Mouse (Mus musculus) heart, adult 18-20 months (tissue): ENCODE measurements around the gene Paxip1. TPM values are rescaled to one million over a fixed set of nuclear protein-coding genes. Genes with fewer than 3 reads are reported as not detected.

Source experiments
- DNase-seq, 2 experiments: peaks; one replicate each; pipeline ENCODE4 v3.0.0; 2021 to 2022; ENCODE audit warnings: mixed read lengths in 1 of 2
- long read RNA-seq, 2 experiments: library from polyadenylated mRNA; stranded (forward); transcript quantifications; one replicate each; pipeline ENCODE4 v2.0.0; 2021
- total RNA-seq, 2 experiments: library from RNA; stranded (reverse); gene quantifications; 2 replicates each; pipeline ENCODE4 v1.2.3; 2021

Paxip1 gene
- total RNA-seq: 10 to 100 TPM; 13.6 to 16.1 TPM
- long read RNA-seq, experiment 1, full-length matches to known transcripts: 5 of 9 reads
- long read RNA-seq, experiment 1, partial matches to known transcripts: 3 of 9 reads
- long read RNA-seq, experiment 1, other reads (novel, unspliced or antisense): 1 of 9 reads
- long read RNA-seq, experiment 2, partial matches to known transcripts: 2 of 3 reads
- long read RNA-seq, experiment 2, other reads (novel, unspliced or antisense): 1 of 3 reads

DNA sequence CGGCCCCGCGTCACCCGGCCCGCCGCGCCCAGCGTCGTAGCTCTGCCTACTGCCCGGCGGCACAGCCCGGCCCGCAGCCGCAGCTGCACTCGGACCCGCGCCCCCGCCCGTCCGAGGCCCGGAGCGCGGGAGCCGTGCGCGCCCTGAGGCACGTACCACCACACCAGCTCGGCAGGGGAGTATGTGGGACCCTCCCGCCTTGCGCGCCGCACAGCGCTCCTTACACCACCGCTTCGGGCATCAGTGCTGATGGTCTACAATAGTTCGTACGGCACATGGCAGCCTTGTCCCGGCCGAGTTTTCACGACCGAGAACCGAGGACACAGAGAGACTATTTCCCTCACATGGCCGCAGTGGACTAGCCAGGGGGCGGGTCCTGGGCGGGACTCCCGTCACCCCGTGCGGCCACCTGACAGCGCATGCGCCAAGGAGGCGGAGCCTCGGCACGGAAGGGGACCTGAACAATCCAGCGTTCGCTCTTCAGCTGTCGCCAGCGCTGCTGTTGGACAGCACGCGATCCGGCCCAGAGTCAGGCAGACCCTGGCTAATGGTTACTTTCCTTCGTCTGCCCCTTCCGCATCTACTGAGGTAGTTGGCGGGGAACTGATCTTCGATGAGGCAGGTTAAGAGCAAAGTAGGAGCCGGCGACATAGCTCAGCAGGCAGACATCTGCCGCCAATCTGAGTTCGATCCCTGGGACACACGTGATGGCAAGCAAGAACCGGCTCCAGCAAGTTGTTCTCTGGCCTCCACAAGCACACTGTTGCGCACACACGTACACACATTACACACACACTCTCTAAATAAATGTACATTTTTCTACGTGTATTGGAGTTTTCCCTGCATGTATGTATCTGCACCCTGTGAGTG lies at the start of gene Paxip1:
Paxip1 (minus strand) TSS at position 389 of the 870 bp plus-strand sequence.
- peak; percentile 96 to 98 for DNase-seq

DNA sequence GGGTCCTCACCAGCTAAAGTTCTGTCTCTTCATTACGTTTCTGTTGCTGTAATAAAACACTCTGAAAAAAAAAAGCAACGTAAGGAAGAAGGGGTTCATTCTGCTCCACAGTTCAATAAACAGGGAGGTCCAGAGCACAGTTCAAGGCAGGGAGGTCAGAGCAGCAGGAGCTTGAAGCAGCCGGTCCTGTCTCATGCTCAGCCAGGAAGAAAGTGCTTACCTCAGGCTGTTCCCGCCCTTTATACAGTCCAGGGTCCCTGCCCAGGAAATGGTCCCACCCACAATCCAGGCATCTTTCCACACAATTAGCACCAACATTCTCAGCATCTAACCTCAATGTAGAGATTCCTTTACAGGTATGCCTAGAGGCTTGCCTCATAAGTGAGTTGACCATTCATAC lies 46.6 kb upstream of the Paxip1 start:
- no peak for DNase-seq

DNA sequence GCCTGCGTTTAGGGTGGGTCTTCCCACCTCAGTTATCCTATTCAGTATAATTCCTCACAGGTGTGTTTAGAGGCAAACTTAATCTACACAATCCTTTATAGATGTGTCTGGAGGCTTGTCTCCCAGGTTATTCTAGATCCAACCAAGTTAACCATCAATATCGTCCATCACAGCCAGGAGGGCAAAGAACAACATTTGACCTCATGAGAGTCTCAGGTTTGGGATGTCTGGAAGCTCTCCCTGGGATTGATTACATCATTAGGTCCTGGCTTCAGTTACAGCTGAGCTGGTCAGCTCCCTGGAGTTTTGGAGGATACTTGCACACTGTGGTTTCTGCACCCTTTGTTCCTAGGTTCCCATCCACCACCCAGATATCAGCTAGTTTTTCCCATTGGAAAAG lies 43.6 kb upstream of the Paxip1 start:
- DNase-seq: no peak

DNA sequence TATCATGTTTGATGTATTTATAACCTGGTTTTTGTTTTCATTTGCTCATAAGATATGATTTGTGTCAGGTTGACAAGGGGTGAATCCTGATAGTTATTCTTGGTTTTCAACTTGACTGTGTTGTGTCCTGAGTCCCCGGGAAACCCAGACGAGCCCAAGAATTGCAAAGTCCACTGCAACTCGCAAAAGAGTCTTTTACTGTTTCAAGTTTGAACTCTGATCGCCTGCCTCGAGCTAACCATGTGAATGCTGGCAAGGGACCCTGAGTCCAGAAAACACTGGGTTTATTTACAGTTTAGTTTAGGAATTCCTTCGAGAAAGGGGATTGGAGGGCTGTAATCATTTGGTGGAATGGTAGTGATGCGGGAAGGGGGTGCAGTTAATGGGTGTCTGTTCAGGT lies 36.5 kb upstream of the Paxip1 start:
- DNase-seq: no peak

DNA sequence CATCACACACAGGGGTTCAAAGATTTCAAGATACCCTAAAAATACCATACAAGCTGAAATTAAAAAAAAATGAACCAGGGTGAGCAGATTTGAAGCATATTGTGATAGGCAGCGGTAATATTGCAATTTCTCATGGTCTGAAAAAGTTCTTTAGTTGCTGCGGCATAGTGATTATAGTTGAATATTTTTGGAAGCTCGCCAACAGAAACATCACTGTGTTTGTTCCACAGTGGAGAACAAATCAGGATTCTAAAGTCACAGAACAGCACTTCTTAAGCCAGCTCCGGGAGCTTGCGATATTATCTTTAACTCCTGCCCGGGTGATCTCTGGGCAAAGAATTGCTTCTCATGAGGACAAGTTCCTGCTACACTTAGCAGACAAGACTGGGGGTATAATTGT lies 29.7 kb upstream of the Paxip1 start:
- DNase-seq: no peak

DNA sequence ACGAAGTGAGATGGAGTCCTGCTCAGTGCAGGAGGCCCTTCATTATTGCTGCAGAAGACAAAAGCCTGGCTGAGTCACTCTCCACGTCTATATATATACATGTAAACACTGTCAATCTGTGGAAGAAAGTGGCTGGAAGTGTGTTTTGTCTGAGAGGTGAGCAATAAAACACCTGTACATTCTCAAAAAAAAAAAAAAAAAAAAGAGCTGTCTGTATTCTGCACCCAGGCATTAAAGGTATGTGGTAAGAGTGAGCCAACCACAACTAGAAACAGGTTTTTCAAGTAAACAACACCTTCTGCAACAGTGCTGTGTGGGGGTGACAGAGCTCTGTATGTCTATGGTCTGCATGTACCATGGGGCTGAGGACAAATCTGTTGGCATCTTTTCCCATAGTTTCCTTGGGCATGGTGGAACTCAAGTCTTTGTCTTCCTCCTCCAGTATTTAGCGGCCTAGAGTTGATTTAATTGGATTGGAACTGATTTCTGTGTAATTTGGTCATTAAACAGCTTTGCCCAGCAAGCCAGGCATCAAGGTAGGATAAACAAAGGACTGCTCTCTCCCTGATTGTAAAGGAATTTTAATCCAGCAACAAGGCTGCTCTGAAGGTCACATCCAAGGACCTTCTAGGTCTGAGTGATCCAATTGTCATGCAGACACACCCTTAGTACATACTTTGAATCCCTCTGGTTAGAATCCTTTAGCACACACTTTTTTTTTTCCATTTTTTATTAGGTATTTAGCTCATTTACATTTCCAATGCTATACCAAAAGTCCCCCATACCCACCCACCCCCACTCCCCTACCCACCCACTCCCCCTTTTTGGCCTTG lies 27.6 kb upstream of the Paxip1 start:
- no peak for DNase-seq

- DNase-seq: no peak
Observed at GRCm38 (mm10) chr5:27814282-27814681, 22.8 kb upstream of the Paxip1 start.

DNA sequence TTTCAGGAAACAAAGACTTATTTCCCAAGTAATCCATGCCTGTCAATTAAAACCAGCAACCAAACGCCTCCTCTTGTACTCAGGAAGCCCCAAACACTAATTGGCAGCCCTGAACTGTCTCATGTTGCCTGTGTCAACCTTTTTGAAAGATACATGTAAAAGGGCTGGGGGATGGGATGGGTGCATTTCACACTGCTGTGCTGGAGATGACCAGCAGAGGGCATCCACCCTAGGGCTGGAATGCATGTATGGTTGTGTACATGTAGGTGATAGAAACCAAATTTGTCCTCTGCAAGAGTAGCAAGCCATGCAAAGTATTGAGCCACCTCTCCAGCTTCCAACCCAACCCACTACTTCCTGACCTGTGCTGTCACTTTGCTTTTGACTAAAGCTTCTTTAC lies 2.4 kb upstream of the Paxip1 start:
- peak; percentile 65 to 84 for DNase-seq

- no peak for DNase-seq
Observed at GRCm38 (mm10) chr5:27792531-27793205, 1.2 kb upstream of the Paxip1 start.

- DNase-seq: no peak
Observed at GRCm38 (mm10) chr5:27792173-27792470, 631 bp upstream of the Paxip1 start.

- DNase-seq: peak; percentile 82 to 86
Observed at GRCm38 (mm10) chr5:27790910-27791288, 592 bp downstream of the Paxip1 start.

- peak in 1 of 2 experiments; percentile 23 for DNase-seq
Observed at GRCm38 (mm10) chr5:27790086-27790909, 1.2 kb downstream of the Paxip1 start.

- no peak for DNase-seq
Observed at GRCm38 (mm10) chr5:27789586-27789985, 1.9 kb downstream of the Paxip1 start.

DNA sequence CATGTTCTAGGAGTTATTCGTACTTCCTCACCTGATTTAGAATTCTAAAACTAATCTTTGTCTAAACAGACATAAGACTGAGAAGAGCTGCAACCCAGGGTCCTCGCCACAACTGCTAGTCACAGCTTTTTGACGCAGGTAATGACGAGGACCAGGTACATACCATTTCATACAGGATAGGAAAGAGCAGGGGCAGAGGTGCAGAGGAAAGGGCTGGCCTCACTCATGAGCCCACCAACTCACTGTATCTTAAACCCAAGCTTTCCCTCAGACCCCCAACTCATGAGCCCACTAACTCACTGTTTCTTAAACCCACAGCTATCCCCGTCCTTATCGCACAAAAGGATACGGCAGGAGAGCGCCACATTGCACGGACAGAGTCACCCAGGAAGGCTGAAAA lies 8.1 kb downstream of the Paxip1 start:
- DNase-seq: no peak

- DNase-seq: no peak
Observed at GRCm38 (mm10) chr5:27767948-27768347, 23.5 kb downstream of the Paxip1 start.

GRCm38 (mm10) chr5:27765780-27766179 lies 25.7 kb downstream of the Paxip1 start:
- no peak for DNase-seq

- no peak for DNase-seq
Observed at GRCm38 (mm10) chr5:27744944-27745343, 46.5 kb downstream of the Paxip1 start.

DNA sequence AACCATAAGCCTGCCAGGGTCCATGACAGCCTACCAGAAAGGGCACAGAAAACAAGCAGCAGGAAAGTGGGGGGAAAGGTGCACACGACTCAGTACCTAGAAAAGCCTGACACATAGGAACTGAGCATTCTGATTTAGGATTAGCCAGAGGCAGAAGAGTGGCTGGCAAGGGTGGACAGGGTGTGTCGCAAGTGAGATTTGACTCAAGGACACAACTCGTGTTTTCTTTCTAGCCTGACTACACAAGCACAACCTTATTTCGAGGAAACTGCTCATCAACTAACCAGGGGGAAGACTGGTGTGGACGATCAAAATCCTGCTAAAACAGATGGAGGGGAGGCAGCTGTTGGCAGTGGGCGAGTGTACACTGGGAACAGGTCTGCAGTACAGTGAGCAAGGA lies 52.3 kb downstream of the Paxip1 start:
- DNase-seq: no peak

- peak; percentile 12 to 25 for DNase-seq
Observed at GRCm38 (mm10) chr5:27737168-27737567, 54.3 kb downstream of the Paxip1 start.

GRCm38 (mm10) chr5:27732288-27732868 lies 59.1 kb downstream of the Paxip1 start:
- DNase-seq: no peak

GRCm38 (mm10) chr5:27731392-27731791 lies 60.1 kb downstream of the Paxip1 start:
- no peak for DNase-seq
